In genomic region chr15:98567278-98568134, GRCm38 (mm10) we compare ENCODE assay signal across 8 mouse cellular contexts. TPM values are rescaled to one million over a fixed set of nuclear protein-coding genes. Genes with fewer than 3 reads are reported as not detected.
DNase-seq lines count a peak whose midpoint lies in the region; ATAC-seq and TF ChIP-seq lines count a peak whose summit lies in the region.

No protein-coding gene starts in this region.

- H3K4me2 ChIP-seq in forebrain, embryonic 15.5 days (replicated peaks) = peak overlapping the region; percentile 77

- TF ChIP-seq CTCF in lung, adult 2 months (IDR thresholded peaks at IDR 0.05; ENCODE audit: insufficient read depth, low read length) = peak; percentile 41

- H3K27ac ChIP-seq in ES-E14 (ENCODE audit: insufficient read depth, low read depth, low read length, poor library complexity, severe bottlenecking) = peak overlapping the region; percentile 95
- H3K27ac ChIP-seq in forebrain, embryonic 15.5 days (replicated peaks) = peak overlapping the region; percentile 92

- TF ChIP-seq POLR2A in lung, adult 2 months (IDR thresholded peaks at IDR 0.05; ENCODE audit: borderline replicate concordance, extremely low read depth, low read depth, low read length) = peak; percentile 97

- no peaks in the 10 kb centered on the region for H3K27me3 ChIP-seq in forebrain, embryonic 15.5 days

- peaks cover 0 to 3% of the 10 kb centered on the region in 2 experiments; a peak in 1 of 4 replicates for H3K4me1 ChIP-seq in ES-E14 (ENCODE audit: control insufficient read depth in 2 of 2, insufficient read depth in 2 of 2, low read length in 2 of 2, poor library complexity in 1 of 2)
- peaks cover 43% of the 10 kb centered on the region for H3K4me1 ChIP-seq in forebrain, embryonic 15.5 days
- peaks cover 9% of the 10 kb centered on the region for H3K4me1 ChIP-seq in lung, adult 2 months (ENCODE audit: control insufficient read depth, insufficient read depth, low read length)

- peak overlapping the region; percentile 99 for H3K9ac ChIP-seq in ES-E14 (ENCODE audit: insufficient read depth, low read depth, low read length, poor library complexity, severe bottlenecking)
- H3K9ac ChIP-seq in forebrain, embryonic 15.5 days (replicated peaks) = peak overlapping the region; percentile 92

- ATAC-seq in forebrain, embryonic 15.5 days (replicated peaks) = peak; percentile 97
- ATAC-seq in neutrophil, adult 5-6 weeks (ENCODE audit: extremely low read depth, insufficient number of reproducible peaks, low FRiP score, poor library complexity, severe bottlenecking) = peak; percentile 91

- H3K9me3 ChIP-seq in ES-E14 (ENCODE audit: control insufficient read depth, insufficient read depth, low read depth, low read length) = no peaks in the 10 kb centered on the region
- no peaks in the 10 kb centered on the region for H3K9me3 ChIP-seq in forebrain, embryonic 15.5 days

- in situ Hi-C loops in ES-E14 (cut with MboI; ENCODE audit: low sequenced_read_pairs in 2 of 2, unreplicated experiment in 2 of 2) = no loop called here

- peaks cover 10% of the 10 kb centered on the region; the same call in 1 of the 2 replicates for H3K36me3 ChIP-seq in ES-E14 (ENCODE audit: control insufficient read depth, insufficient read depth, low read length, poor library complexity, severe bottlenecking)
- H3K36me3 ChIP-seq in forebrain, embryonic 15.5 days = peaks cover 11% of the 10 kb centered on the region; the same call in 1 of the 2 replicates

- WGBS in forebrain, embryonic 15.5 days = under 1% methylated on average over 88 of the region's 88 CpGs
- under 1% methylated on average over 88 of the region's 88 CpGs for WGBS in lung, adult 2 months

- H3K4me3 ChIP-seq in ES-E14 (ENCODE audit: insufficient read depth in 1 of 2, low read depth in 1 of 2, low read length in 2 of 2, poor library complexity in 1 of 2, severe bottlenecking in 1 of 2) = peak overlapping the region; percentile 90 to 98
- peak overlapping the region; percentile 97 for H3K4me3 ChIP-seq in forebrain, embryonic 15.5 days
- H3K4me3 ChIP-seq in lung, adult 2 months (replicated peaks; ENCODE audit: extremely low read depth, low read depth, low read length) = peak overlapping the region; percentile 85

- intact Hi-C loops in heart, postnatal 25 days (cut with DNase I) = loop anchor here (2.0 kb wide), 1 partner anchor 35 kb away; no protein-coding TSS in a partner anchor

- DNase-seq in ES-E14 (ENCODE audit: low read depth, low spot score) = peak; percentile 99
- DNase-seq in cerebellum, adult 11-12 months = peak; percentile 100
- DNase-seq in heart, postnatal 25 days (ENCODE audit: low spot score) = peak; percentile 99
- peak; percentile 100 for DNase-seq in layer of hippocampus, adult 18-20 months (ENCODE audit: low spot score in 2 of 2)
- DNase-seq in lung, adult 2 months = peak; percentile 100
- DNase-seq in thymus, adult 18-20 months = peak; percentile 99 to 100

TF ChIP-seq in ES-E14, 5 proteins besides CTCF, POLR2A, EP300 and RAD21:
- TF ChIP-seq ZC3H11A (IDR thresholded peaks at IDR 0.05; ENCODE audit: borderline replicate concordance, low read depth, low read length) (0 out of 2 replicates have a peak, but pooled peaks have one; percentile 2), ZNF384 (IDR thresholded peaks at IDR 0.05; ENCODE audit: low read depth, low read length) (no peak), HCFC1 (IDR thresholded peaks at IDR 0.05; ENCODE audit: borderline replicate concordance, insufficient read depth, low read length) (peak; percentile 81), CHD2 (IDR thresholded peaks at IDR 0.05; ENCODE audit: low read depth, low read length) (peak; percentile 91), MAFK (IDR thresholded peaks at IDR 0.05; ENCODE audit: insufficient read depth, low read depth, low read length) (no peak)

RNA-seq across cellular contexts. Expression of gene Ccnt1, which starts 3.2 kb away (rescaled TPM):
- 53.1 and 59.1 TPM in 2 replicates for total RNA-seq in ES-E14 (2012; rRNA removed)
- polyA plus RNA-seq in forebrain, embryonic 15.5 days (2015; fragmentation: Nextera tagmentation; extraction: Ambion mirVana) = 66.5 and 72.0 TPM in 2 replicates
- total RNA-seq in heart, postnatal 25 days (2021) = 10 to 100 TPM; 31.0 to 31.9 TPM
- 10 to 100 TPM; 39.6 to 43.9 TPM for total RNA-seq in layer of hippocampus, adult 18-20 months (2021)
- 10.4 and 13.0 TPM in 2 replicates for polyA plus RNA-seq in lung, adult 2 months (2012; rRNA removed)
- 105 and 123 TPM in 2 replicates for total RNA-seq in neutrophil, adult 5-6 weeks (2017)

RNA-seq across cellular contexts. Expression of gene 4930415O20Rik, which starts 3.3 kb away (rescaled TPM):
- not detected in 2 replicates for total RNA-seq in ES-E14 (2012; rRNA removed)
- polyA plus RNA-seq in forebrain, embryonic 15.5 days (2015; fragmentation: Nextera tagmentation; extraction: Ambion mirVana) = 0.56 TPM in 1 of 2 replicates, not detected in the other
- total RNA-seq in heart, postnatal 25 days (2021) = 1 to 10 TPM in 1 of 2 experiments, under 1 TPM in 1; 0.68 to 1.0 TPM
- total RNA-seq in layer of hippocampus, adult 18-20 months (2021) = not detected
- polyA plus RNA-seq in lung, adult 2 months (2012; rRNA removed) = not detected in 2 replicates
- total RNA-seq in neutrophil, adult 5-6 weeks (2017) = 1.6 TPM in 1 of 2 replicates, not detected in the other

RNA-seq across cellular contexts. Expression of gene Kansl2, which starts 33.4 kb away (rescaled TPM):
- total RNA-seq in ES-E14 (2012; rRNA removed) = 95.0 and 111 TPM in 2 replicates
- polyA plus RNA-seq in forebrain, embryonic 15.5 days (2015; fragmentation: Nextera tagmentation; extraction: Ambion mirVana) = 140 and 152 TPM in 2 replicates
- 10 to 100 TPM; 74.0 to 75.6 TPM for total RNA-seq in heart, postnatal 25 days (2021)
- 10 to 100 TPM; 54.3 to 56.3 TPM for total RNA-seq in layer of hippocampus, adult 18-20 months (2021)
- 26.7 and 32.1 TPM in 2 replicates for polyA plus RNA-seq in lung, adult 2 months (2012; rRNA removed)
- total RNA-seq in neutrophil, adult 5-6 weeks (2017) = 39.3 and 42.1 TPM in 2 replicates

RNA-seq across cellular contexts. Expression of gene Adcy6, which starts 42.4 kb away (rescaled TPM):
- 9.0 and 15.3 TPM in 2 replicates for total RNA-seq in ES-E14 (2012; rRNA removed)
- polyA plus RNA-seq in forebrain, embryonic 15.5 days (2015; fragmentation: Nextera tagmentation; extraction: Ambion mirVana) = 12.5 and 13.8 TPM in 2 replicates
- total RNA-seq in heart, postnatal 25 days (2021) = 100 to 1,000 TPM; 188 to 238 TPM
- 10 to 100 TPM; 46.5 to 48.2 TPM for total RNA-seq in layer of hippocampus, adult 18-20 months (2021)
- polyA plus RNA-seq in lung, adult 2 months (2012; rRNA removed) = 52.3 and 62.8 TPM in 2 replicates
- total RNA-seq in neutrophil, adult 5-6 weeks (2017) = 2.0 and 2.8 TPM in 2 replicates

Comparison
In these comparisons a context has a peak if more than half of its experiments do, and no peak if none do; other contexts are left out.
1. Peak in every context shown above with its lines: DNase-seq, ATAC-seq, H3K4me3 ChIP-seq and H3K27ac ChIP-seq.